Mouse (Mus musculus): ENCODE results near the gene Nsdhl. TPM values are rescaled to one million over a fixed set of nuclear protein-coding genes. Genes with fewer than 3 reads are reported as not detected.

The Nsdhl gene
- polyA plus RNA-seq, 1 experiment from 2014 or later, result 20.5 TPM

GRCm38 (mm10) chrX:72960431-72960830, 42.1 kb downstream of the Nsdhl start:
- ATAC-seq (ENCODE audit: insufficient number of reproducible peaks, low FRiP score, low TSS enrichment, low read depth), result no peak
- H3K9ac ChIP-seq, result no peak overlapping the region
- 0 out of 2 replicates have a peak, but pooled peaks cover 3% of the 10 kb centered on the region for H3K36me3 ChIP-seq
- no peaks in the 10 kb centered on the region for H3K27me3 ChIP-seq
- no peaks in the 10 kb centered on the region for H3K4me1 ChIP-seq
- no peak overlapping the region for H3K4me3 ChIP-seq (replicated peaks)
- no peak overlapping the region for H3K4me2 ChIP-seq (replicated peaks)
- WGBS, result 82% methylated on average over 4 of the region's 4 CpGs
- no peak overlapping the region for H3K27ac ChIP-seq (replicated peaks)
- no peaks in the 10 kb centered on the region for H3K9me3 ChIP-seq (replicated peaks)

GRCm38 (mm10) chrX:72961511-72961910, 43.2 kb downstream of the Nsdhl start:
- no peak for ATAC-seq (ENCODE audit: insufficient number of reproducible peaks, low FRiP score, low TSS enrichment, low read depth)
- H3K4me3 ChIP-seq (replicated peaks), result no peak overlapping the region
- 0 out of 2 replicates have a peak, but pooled peaks cover 3% of the 10 kb centered on the region for H3K36me3 ChIP-seq
- H3K4me1 ChIP-seq, result no peaks in the 10 kb centered on the region
- H3K9ac ChIP-seq, result no peak overlapping the region
- no peaks in the 10 kb centered on the region for H3K27me3 ChIP-seq
- WGBS, result 70% methylated on average over 3 of the region's 3 CpGs
- H3K9me3 ChIP-seq (replicated peaks), result no peaks in the 10 kb centered on the region
- no peak overlapping the region for H3K27ac ChIP-seq (replicated peaks)
- no peak overlapping the region for H3K4me2 ChIP-seq (replicated peaks)

GRCm38 (mm10) chrX:72962743-72963142, 44.4 kb downstream of the Nsdhl start:
- Histone ChIP-seq H3K27ac (replicated peaks) (no peak overlapping the region), H3K4me2 (replicated peaks) (no peak overlapping the region), H3K9me3 (replicated peaks) (no peaks in the 10 kb centered on the region), H3K9ac (no peak overlapping the region), H3K27me3 (no peaks in the 10 kb centered on the region), H3K36me3 (0 out of 2 replicates have a peak, but pooled peaks cover 3% of the 10 kb centered on the region), H3K4me1 (no peaks in the 10 kb centered on the region), H3K4me3 (replicated peaks) (no peak overlapping the region)
- WGBS, result 81% methylated on average over 3 of the region's 3 CpGs
- ATAC-seq (ENCODE audit: insufficient number of reproducible peaks, low FRiP score, low TSS enrichment, low read depth), result no peak

GRCm38 (mm10) chrX:72982831-72983230, 64.5 kb downstream of the Nsdhl start:
- no peak for ATAC-seq (ENCODE audit: insufficient number of reproducible peaks, low FRiP score, low TSS enrichment, low read depth)
- no peaks in the 10 kb centered on the region; the same call in 1 of the 2 replicates for H3K4me1 ChIP-seq
- H3K9ac ChIP-seq, result no peak overlapping the region
- H3K27me3 ChIP-seq, result 0 out of 2 replicates have a peak, but pooled peaks cover 2% of the 10 kb centered on the region
- H3K4me2 ChIP-seq (replicated peaks), result no peak overlapping the region
- H3K36me3 ChIP-seq, result no peaks in the 10 kb centered on the region
- H3K9me3 ChIP-seq (replicated peaks), result no peaks in the 10 kb centered on the region
- no peak overlapping the region for H3K4me3 ChIP-seq (replicated peaks)
- 48% methylated on average over 6 of the region's 6 CpGs for WGBS
- no peak overlapping the region for H3K27ac ChIP-seq (replicated peaks)

- no peak overlapping the region for H3K9ac ChIP-seq
- no peaks in the 10 kb centered on the region for H3K36me3 ChIP-seq
- ATAC-seq (ENCODE audit: insufficient number of reproducible peaks, low FRiP score, low TSS enrichment, low read depth), result no peak
- no peaks in the 10 kb centered on the region; the same call in 1 of the 2 replicates for H3K4me1 ChIP-seq
- 86% methylated on average over 2 of the region's 2 CpGs for WGBS
- no peak overlapping the region for H3K4me2 ChIP-seq (replicated peaks)
- no peak overlapping the region for H3K4me3 ChIP-seq (replicated peaks)
- no peaks in the 10 kb centered on the region for H3K9me3 ChIP-seq (replicated peaks)
- H3K27ac ChIP-seq (replicated peaks), result no peak overlapping the region
- no peaks in the 10 kb centered on the region for H3K27me3 ChIP-seq
These were observed 67.2 kb downstream of the Nsdhl start for GRCm38 (mm10) chrX:72985607-72986006.

GRCm38 (mm10) chrX:72986841-72987519, 68.6 kb downstream of the Nsdhl start, which contains the start of gene Zfp185:
Zfp185 (plus strand) TSS chrX:72987339.
- peak within 1 kb of the TSS; percentile 45 for H3K4me3 ChIP-seq (replicated peaks)
- H3K27me3 ChIP-seq, result no peaks in the 10 kb centered on the region
- no peaks in the 10 kb centered on the region for H3K36me3 ChIP-seq
- peak within 1 kb of the TSS; percentile 72 for H3K27ac ChIP-seq (replicated peaks)
- peak; percentile 71 for ATAC-seq (ENCODE audit: insufficient number of reproducible peaks, low FRiP score, low TSS enrichment, low read depth)
- H3K9ac ChIP-seq, result no peak within 1 kb of the TSS
- H3K4me1 ChIP-seq, result no peaks in the 10 kb centered on the region; the same call in 1 of the 2 replicates
- H3K4me2 ChIP-seq (replicated peaks), result peak within 1 kb of the TSS; percentile 52
- 29% methylated on average over 37 of the region's 45 CpGs for WGBS
- no peaks in the 10 kb centered on the region for H3K9me3 ChIP-seq (replicated peaks)

GRCm38 (mm10) chrX:72987520-72987905, 69.2 kb downstream of the Nsdhl start:
- H3K4me1 ChIP-seq, result no peaks in the 10 kb centered on the region; the same call in 1 of the 2 replicates
- peak overlapping the region; percentile 45 for H3K4me3 ChIP-seq (replicated peaks)
- H3K9ac ChIP-seq, result no peak overlapping the region
- H3K4me2 ChIP-seq (replicated peaks), result peak overlapping the region; percentile 52
- WGBS, result 21% methylated on average over 14 of the region's 14 CpGs
- H3K27me3 ChIP-seq, result no peaks in the 10 kb centered on the region
- 0 out of 2 replicates have a peak overlapping the region, but pooled peaks have one; percentile 39 for H3K27ac ChIP-seq (replicated peaks)
- ATAC-seq (ENCODE audit: insufficient number of reproducible peaks, low FRiP score, low TSS enrichment, low read depth), result no peak
- H3K36me3 ChIP-seq, result no peaks in the 10 kb centered on the region
- H3K9me3 ChIP-seq (replicated peaks), result no peaks in the 10 kb centered on the region

- no peak overlapping the region for H3K4me2 ChIP-seq (replicated peaks)
- H3K9ac ChIP-seq, result no peak overlapping the region
- H3K9me3 ChIP-seq (replicated peaks), result no peaks in the 10 kb centered on the region
- 0 out of 2 replicates have a peak overlapping the region, but pooled peaks have one; percentile 45 for H3K4me3 ChIP-seq (replicated peaks)
- WGBS, result 82% methylated on average over 3 of the region's 3 CpGs
- H3K27me3 ChIP-seq, result no peaks in the 10 kb centered on the region
- ATAC-seq (ENCODE audit: insufficient number of reproducible peaks, low FRiP score, low TSS enrichment, low read depth), result no peak
- H3K36me3 ChIP-seq, result no peaks in the 10 kb centered on the region
- no peak overlapping the region for H3K27ac ChIP-seq (replicated peaks)
- no peaks in the 10 kb centered on the region; the same call in 1 of the 2 replicates for H3K4me1 ChIP-seq
These were observed 70.1 kb downstream of the Nsdhl start for GRCm38 (mm10) chrX:72988431-72988830.

GRCm38 (mm10) chrX:72990581-72990980, 72.2 kb downstream of the Nsdhl start:
- WGBS, result 61% methylated on average over 3 of the region's 3 CpGs
- H3K9me3 ChIP-seq (replicated peaks), result no peaks in the 10 kb centered on the region
- no peak for ATAC-seq (ENCODE audit: insufficient number of reproducible peaks, low FRiP score, low TSS enrichment, low read depth)

GRCm38 (mm10) chrX:72992291-72992919, 74.0 kb downstream of the Nsdhl start:
- Histone ChIP-seq H3K9ac (no peak overlapping the region), H3K4me3 (replicated peaks) (no peak overlapping the region), H3K27me3 (no peaks in the 10 kb centered on the region), H3K4me2 (replicated peaks) (no peak overlapping the region), H3K36me3 (no peaks in the 10 kb centered on the region), H3K27ac (replicated peaks) (no peak overlapping the region), H3K4me1 (no peaks in the 10 kb centered on the region), H3K9me3 (replicated peaks) (no peaks in the 10 kb centered on the region)
- WGBS, result 57% methylated on average over 5 of the region's 5 CpGs
- ATAC-seq (ENCODE audit: insufficient number of reproducible peaks, low FRiP score, low TSS enrichment, low read depth), result no peak

More at GRCm38 (mm10) chrX:72990581-72990980, 72.2 kb downstream of the Nsdhl start:
- Histone ChIP-seq H3K4me2 (replicated peaks) (no peak overlapping the region), H3K4me1 (no peaks in the 10 kb centered on the region), H3K4me3 (replicated peaks) (no peak overlapping the region), H3K27me3 (no peaks in the 10 kb centered on the region), H3K27ac (replicated peaks) (no peak overlapping the region), H3K9ac (no peak overlapping the region), H3K36me3 (no peaks in the 10 kb centered on the region)

- no peaks in the 10 kb centered on the region for H3K9me3 ChIP-seq (replicated peaks)
- H3K27ac ChIP-seq (replicated peaks), result no peak overlapping the region
- H3K4me2 ChIP-seq (replicated peaks), result no peak overlapping the region
- no peaks in the 10 kb centered on the region for H3K36me3 ChIP-seq
- no peaks in the 10 kb centered on the region for H3K27me3 ChIP-seq
- ATAC-seq (ENCODE audit: insufficient number of reproducible peaks, low FRiP score, low TSS enrichment, low read depth), result no peak
- WGBS, result 58% methylated on average over 3 of the region's 3 CpGs
- H3K4me1 ChIP-seq, result no peaks in the 10 kb centered on the region
- no peak overlapping the region for H3K4me3 ChIP-seq (replicated peaks)
- H3K9ac ChIP-seq, result no peak overlapping the region
These were observed 77.2 kb downstream of the Nsdhl start for GRCm38 (mm10) chrX:72995542-72995941.
